Mouse (Mus musculus): ENCODE measurements at regions not wholly inside any gene's neighbourhood (a gene's known extent, or its start where the extent isn't known, plus 50 kb on each side); places are given as distances from the start of the nearest gene placed in this dataset.
"Not testable (repeated sequence)": the region's sequence is repeated elsewhere in the genome, so short reads cannot be mapped to it uniquely, and the experiment has no call there.

- TF ChIP-seq POLR2A (IDR thresholded peaks at IDR 0.05; ENCODE audit: control insufficient read depth, low read depth, low read length) (no peak), CTCF (IDR thresholded peaks at IDR 0.05; ENCODE audit: control insufficient read depth, insufficient read depth, insufficient replicate concordance, low read depth, low read length) (no peak)
- Histone ChIP-seq H3K4me1 (ENCODE audit: control insufficient read depth, insufficient read depth, low read length) (no peaks in the 10 kb centered on the region), H3K27ac (ENCODE audit: control insufficient read depth, insufficient read depth, low read depth, low read length) (no peak overlapping the region), H3K4me3 (ENCODE audit: control insufficient read depth, low read depth, low read length) (no peak overlapping the region), H3K27me3 (ENCODE audit: control insufficient read depth, insufficient read depth, low read length) (no peaks in the 10 kb centered on the region), H3K36me3 (ENCODE audit: control insufficient read depth, insufficient read depth, low read length) (no peaks in the 10 kb centered on the region)
Observed at GRCm38 (mm10) chr16:58137728-58138279, 270.4 kb upstream of the Dcbld2 start.

DNA sequence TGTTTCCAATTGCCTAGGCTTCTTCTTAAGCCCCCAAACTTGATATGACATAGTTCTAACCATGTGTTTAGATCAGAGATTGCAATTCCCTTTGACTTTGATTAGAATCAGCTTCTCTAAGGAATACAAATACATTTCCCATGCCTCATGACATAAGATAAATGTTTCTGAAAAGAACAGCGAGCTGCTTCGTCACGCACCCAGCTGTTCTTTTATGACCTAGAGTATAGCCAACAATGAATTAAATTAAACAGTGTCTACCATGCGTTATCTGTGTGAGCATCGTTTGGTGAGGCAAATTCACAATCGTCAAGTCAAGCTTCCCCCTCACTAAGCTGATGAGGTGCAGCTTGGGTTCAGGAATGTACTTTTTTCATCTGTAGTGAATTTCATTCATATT is 261.8 kb upstream of the Dcbld2 start:
- Histone ChIP-seq H3K4me1 (ENCODE audit: control insufficient read depth, insufficient read depth, low read length) (no peaks in the 10 kb centered on the region), H3K27ac (ENCODE audit: control insufficient read depth, insufficient read depth, low read depth, low read length) (no peak overlapping the region), H3K36me3 (ENCODE audit: control insufficient read depth, insufficient read depth, low read length) (no peaks in the 10 kb centered on the region), H3K4me3 (ENCODE audit: control insufficient read depth, low read depth, low read length) (no peak overlapping the region), H3K27me3 (ENCODE audit: control insufficient read depth, insufficient read depth, low read length) (no peaks in the 10 kb centered on the region)
- no peak for TF ChIP-seq POLR2A (IDR thresholded peaks at IDR 0.05; ENCODE audit: control insufficient read depth, low read depth, low read length)
- TF ChIP-seq CTCF (IDR thresholded peaks at IDR 0.05; ENCODE audit: control insufficient read depth, insufficient read depth, insufficient replicate concordance, low read depth, low read length), result no peak

GRCm38 (mm10) chr16:58155538-58155937 is 252.7 kb upstream of the Dcbld2 start:
- Histone ChIP-seq H3K36me3 (ENCODE audit: control insufficient read depth, insufficient read depth, low read length) (no peaks in the 10 kb centered on the region), H3K27ac (ENCODE audit: control insufficient read depth, insufficient read depth, low read depth, low read length) (no peak overlapping the region), H3K4me1 (ENCODE audit: control insufficient read depth, insufficient read depth, low read length) (no peaks in the 10 kb centered on the region), H3K27me3 (ENCODE audit: control insufficient read depth, insufficient read depth, low read length) (no peaks in the 10 kb centered on the region), H3K4me3 (ENCODE audit: control insufficient read depth, low read depth, low read length) (no peak overlapping the region)
- TF ChIP-seq POLR2A (IDR thresholded peaks at IDR 0.05; ENCODE audit: control insufficient read depth, low read depth, low read length), result no peak
- no peak for TF ChIP-seq CTCF (IDR thresholded peaks at IDR 0.05; ENCODE audit: control insufficient read depth, insufficient read depth, insufficient replicate concordance, low read depth, low read length)

- no peaks in the 10 kb centered on the region for H3K36me3 ChIP-seq (ENCODE audit: control insufficient read depth, insufficient read depth, low read length)
- no peaks in the 10 kb centered on the region for H3K4me1 ChIP-seq (ENCODE audit: control insufficient read depth, insufficient read depth, low read length)
- no peak overlapping the region for H3K4me3 ChIP-seq (ENCODE audit: control insufficient read depth, low read depth, low read length)
- TF ChIP-seq POLR2A (IDR thresholded peaks at IDR 0.05; ENCODE audit: control insufficient read depth, low read depth, low read length), result no peak
- no peak for TF ChIP-seq CTCF (IDR thresholded peaks at IDR 0.05; ENCODE audit: control insufficient read depth, insufficient read depth, insufficient replicate concordance, low read depth, low read length)
- no peaks in the 10 kb centered on the region for H3K27me3 ChIP-seq (ENCODE audit: control insufficient read depth, insufficient read depth, low read length)
- no peak overlapping the region for H3K27ac ChIP-seq (ENCODE audit: control insufficient read depth, insufficient read depth, low read depth, low read length)
Observed at GRCm38 (mm10) chr16:58178744-58179401, 229.4 kb upstream of the Dcbld2 start.

- not testable (repeated sequence) for H3K36me3 ChIP-seq (ENCODE audit: control insufficient read depth, insufficient read depth, low read length); H3K4me3 ChIP-seq (ENCODE audit: control insufficient read depth, low read depth, low read length); H3K27me3 ChIP-seq (ENCODE audit: control insufficient read depth, insufficient read depth, low read length); H3K4me1 ChIP-seq (ENCODE audit: control insufficient read depth, insufficient read depth, low read length); H3K27ac ChIP-seq (ENCODE audit: control insufficient read depth, insufficient read depth, low read depth, low read length)
Observed at GRCm38 (mm10) chr16:58179981-58180380, 228.3 kb upstream of the Dcbld2 start.

- H3K4me1 ChIP-seq (ENCODE audit: control insufficient read depth, insufficient read depth, low read length), result no peaks in the 10 kb centered on the region
- no peak for TF ChIP-seq CTCF (IDR thresholded peaks at IDR 0.05; ENCODE audit: control insufficient read depth, insufficient read depth, insufficient replicate concordance, low read depth, low read length)
- TF ChIP-seq POLR2A (IDR thresholded peaks at IDR 0.05; ENCODE audit: control insufficient read depth, low read depth, low read length), result no peak
Observed at GRCm38 (mm10) chr16:58194619-58195497, 213.4 kb upstream of the Dcbld2 start.

DNA sequence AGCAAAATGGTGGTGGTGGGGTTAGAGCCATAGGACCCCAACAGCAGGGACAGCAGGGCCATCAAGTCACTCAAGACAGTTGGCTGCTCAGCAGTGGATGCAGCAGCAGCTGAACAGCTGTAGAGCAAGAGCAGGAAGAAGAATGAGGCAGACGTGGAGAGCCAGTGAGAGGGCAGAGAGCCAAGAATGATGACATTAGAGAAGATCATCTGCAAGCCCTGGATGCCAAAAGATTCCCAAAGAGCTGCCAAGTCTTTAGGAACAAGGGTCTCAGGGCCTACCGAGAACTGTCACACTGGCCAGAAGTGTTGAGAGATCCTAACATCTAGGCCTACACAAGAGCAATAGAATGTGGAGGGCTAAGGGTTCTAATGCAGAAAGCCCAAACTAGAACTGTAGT is 196.4 kb upstream of the Dcbld2 start:
- H3K27ac ChIP-seq (ENCODE audit: control insufficient read depth, insufficient read depth, low read depth, low read length), result no peak overlapping the region
- no peaks in the 10 kb centered on the region for H3K36me3 ChIP-seq (ENCODE audit: control insufficient read depth, insufficient read depth, low read length)
- H3K27me3 ChIP-seq (ENCODE audit: control insufficient read depth, insufficient read depth, low read length), result no peaks in the 10 kb centered on the region
- H3K4me3 ChIP-seq (ENCODE audit: control insufficient read depth, low read depth, low read length), result no peak overlapping the region
- H3K4me1 ChIP-seq (ENCODE audit: control insufficient read depth, insufficient read depth, low read length), result no peaks in the 10 kb centered on the region
- no peak for TF ChIP-seq POLR2A (IDR thresholded peaks at IDR 0.05; ENCODE audit: control insufficient read depth, low read depth, low read length)
- TF ChIP-seq CTCF (IDR thresholded peaks at IDR 0.05; ENCODE audit: control insufficient read depth, insufficient read depth, insufficient replicate concordance, low read depth, low read length), result no peak

More at GRCm38 (mm10) chr16:58194619-58195497, 213.4 kb upstream of the Dcbld2 start:
- Histone ChIP-seq H3K27ac (ENCODE audit: control insufficient read depth, insufficient read depth, low read depth, low read length) (no peak overlapping the region), H3K4me3 (ENCODE audit: control insufficient read depth, low read depth, low read length) (no peak overlapping the region), H3K36me3 (ENCODE audit: control insufficient read depth, insufficient read depth, low read length) (no peaks in the 10 kb centered on the region), H3K27me3 (ENCODE audit: control insufficient read depth, insufficient read depth, low read length) (no peaks in the 10 kb centered on the region)

All from testis, adult 2 months (tissue).